In genomic region chr11:119811598-119811997, GRCm38 (mm10) we compare ENCODE assay signal across 10 mouse cellular contexts.
"Had no signal": no experiment of that assay in that cellular context is flagged by ENCODE, and none has a peak within 500 bp of the region (broad histone marks: within the 10 kb centered on the region; RNA-seq: fewer than 3 reads in every experiment).

No protein-coding gene starts in this region.

- H3K9ac ChIP-seq: liver, embryonic 13.5 days; neural tube, embryonic 13.5 days had no signal

- H3K27ac ChIP-seq: liver, embryonic 13.5 days; neural tube, embryonic 13.5 days had no signal

- H3K4me2 ChIP-seq: liver, embryonic 13.5 days; midbrain, embryonic 11.5 days; neural tube, embryonic 13.5 days had no signal

- H3K27me3 ChIP-seq: liver, embryonic 13.5 days; neural tube, embryonic 13.5 days had no signal

- H3K9me3 ChIP-seq: liver, embryonic 13.5 days; neural tube, embryonic 13.5 days had no signal

- H3K4me3 ChIP-seq: liver, embryonic 13.5 days; neural tube, embryonic 13.5 days had no signal

- DNase-seq: kidney, adult 11 months; kidney, postnatal 4 days; liver, embryonic 13.5 days; lung, adult 2 months; lung, postnatal 14 days; lung, postnatal 4 days; midbrain, embryonic 14.5 days; thymus, adult 18-20 months had no signal
